Mouse (Mus musculus) brown adipose tissue, adult 24 weeks (tissue): ENCODE data around the gene Cldn9. TPM values are rescaled to one million over a fixed set of nuclear protein-coding genes. Genes with fewer than 3 reads are reported as not detected.

Source experiments
- H3K27ac ChIP-seq: fragments of 200-500 bp; replicated peaks from 2 replicates; pipeline ENCODE4 v1.5.1; 2012; ENCODE audit warnings: low read depth, mild to moderate bottlenecking, low read length
- H3K4me1 ChIP-seq: fragments of 200-500 bp; 2 replicates; pipeline ENCODE4 v1.6.1; 2012; ENCODE audit warnings: low read length, mixed read lengths; ENCODE audit not compliant: control insufficient read depth, insufficient read depth, insufficient read length
- H3K4me3 ChIP-seq: fragments of 200-500 bp; 2 replicates; pipeline ENCODE4 v1.5.1; 2012; ENCODE audit warnings: low read depth, mild to moderate bottlenecking, low read length, moderate library complexity; ENCODE audit not compliant: insufficient read depth
- polyA plus RNA-seq: library from polyadenylated mRNA; stranded (reverse); fragments of >200 nt; gene quantifications from 2 replicates; pipeline ENCODE4 v1.2.4, GENCODE M21; 2012; ENCODE audit not compliant: missing spikeins, insufficient read depth, insufficient read length

Cldn9 gene
- not detected in 2 replicates for polyA plus RNA-seq

GRCm38 (mm10) chr17:23683856-23684672, at the start of gene Cldn9:
TSS of gene Cldn9 (minus strand) at chr17:23684026.
- Histone ChIP-seq H3K4me3 (no peak within 1 kb of the TSS), H3K27ac (no peak within 1 kb of the TSS), H3K4me1 (no peaks in the 10 kb centered on the region)

DNA sequence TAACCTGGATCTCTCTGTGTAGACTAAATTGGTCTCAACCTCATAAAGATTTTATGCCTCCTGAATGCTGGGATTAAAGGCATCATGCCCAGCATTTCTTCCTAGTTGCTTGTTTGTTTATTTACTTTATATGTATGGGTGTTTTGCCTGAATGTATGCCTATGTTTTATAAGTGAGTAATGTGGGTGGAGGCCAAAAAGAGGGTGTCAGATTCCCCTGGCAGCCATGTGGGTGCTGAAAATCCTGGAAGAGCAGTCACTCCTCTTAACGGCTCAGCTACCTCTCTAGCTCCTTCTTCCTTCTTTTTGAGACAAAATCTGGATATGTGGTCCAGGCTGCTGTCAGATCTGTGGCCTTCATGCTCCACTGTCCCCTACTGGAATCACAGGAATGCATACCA, 46.6 kb upstream of the Cldn9 start:
- Histone ChIP-seq H3K4me3 (no peak overlapping the region), H3K4me1 (no peaks in the 10 kb centered on the region; the same call in none of the 2 replicates), H3K27ac (no peak overlapping the region)

DNA sequence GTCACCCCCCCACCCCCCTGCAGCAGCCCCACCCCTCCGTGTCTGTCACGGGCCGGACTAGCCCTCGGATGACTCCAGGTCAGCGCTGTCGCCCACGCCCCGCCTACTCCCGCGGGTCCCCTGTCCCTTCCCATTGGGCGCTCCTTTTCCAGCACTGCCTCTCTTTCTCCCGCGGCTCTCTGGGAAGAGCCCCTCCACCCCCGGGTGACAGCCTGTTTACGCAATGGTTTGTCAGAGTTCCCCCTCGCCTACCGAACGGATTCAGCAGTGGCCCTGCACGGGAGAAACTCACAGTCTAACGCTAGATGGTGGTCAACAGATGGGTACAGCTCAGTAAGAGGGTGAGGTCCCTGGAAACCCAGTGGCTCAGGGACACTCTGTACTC, 42.9 kb upstream of the Cldn9 start:
- peak overlapping the region; percentile 72 for H3K4me3 ChIP-seq
- no peaks in the 10 kb centered on the region; the same call in 1 of the 2 replicates for H3K4me1 ChIP-seq
- 0 out of 2 replicates have a peak overlapping the region, but pooled peaks have one; percentile 9 for H3K27ac ChIP-seq

DNA sequence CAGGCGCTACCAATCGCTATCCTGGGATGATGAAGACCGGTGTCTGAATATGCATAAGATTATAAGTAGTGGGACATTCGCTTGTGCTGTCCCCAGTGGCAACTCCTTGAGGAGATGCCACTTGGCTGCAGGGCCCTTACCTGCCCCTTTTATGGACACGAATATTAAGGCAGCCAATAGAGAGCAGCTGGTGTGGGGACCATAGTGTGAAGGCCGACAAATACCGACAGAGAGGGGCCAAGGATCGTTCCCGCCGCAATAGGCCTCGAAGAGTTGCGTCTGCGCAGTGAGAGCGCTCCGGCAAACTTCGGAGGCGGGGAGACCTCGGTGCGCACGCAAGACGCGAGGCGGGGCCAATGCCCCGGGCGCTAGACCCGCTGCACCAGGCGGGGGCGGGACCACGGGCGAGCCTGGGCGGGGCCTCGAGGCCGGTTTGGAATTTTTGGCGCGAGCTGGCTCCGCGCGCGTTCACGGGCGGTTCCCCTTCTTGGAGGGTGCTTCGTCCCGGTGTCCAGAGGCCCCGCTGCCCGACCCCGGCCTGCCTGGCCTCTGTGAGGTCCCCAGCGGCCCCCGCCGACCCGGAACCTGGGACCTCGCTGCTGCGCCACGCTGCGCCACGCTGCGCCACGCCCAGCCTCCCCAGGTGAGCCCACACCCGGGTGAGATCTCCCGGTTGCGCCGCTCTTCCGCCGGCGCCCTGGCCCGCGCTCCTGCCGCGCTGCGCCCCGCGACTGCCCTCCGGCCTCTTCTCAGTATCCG, 42.4 kb upstream of the Cldn9 start, which contains the start of gene Pkmyt1:
Pkmyt1 (plus strand) TSS at position 338 of the 759 bp plus-strand sequence.
- Histone ChIP-seq H3K4me1 (no peaks in the 10 kb centered on the region; the same call in 1 of the 2 replicates), H3K4me3 (peak within 1 kb of the TSS; percentile 72), H3K27ac (peak within 1 kb of the TSS; percentile 42)

DNA sequence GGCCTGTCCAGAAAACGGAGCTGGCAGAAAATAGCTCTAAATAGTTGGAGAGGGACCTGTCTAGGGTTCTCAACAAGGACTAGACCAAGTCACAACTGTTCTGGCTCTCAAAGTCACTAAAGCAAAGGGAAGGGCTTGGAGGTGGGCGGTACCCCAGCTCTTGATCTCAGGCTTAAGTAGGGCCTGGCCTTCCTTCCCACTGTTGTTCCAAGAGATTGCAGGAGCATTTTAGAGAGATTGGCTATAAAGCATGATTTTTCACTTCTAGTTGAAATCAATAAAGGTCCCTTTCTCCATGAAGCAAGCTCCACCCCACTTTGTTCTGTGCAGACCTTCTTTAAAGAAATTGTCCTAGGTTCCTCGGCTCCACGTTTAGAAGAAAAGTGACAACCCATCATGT, 41.7 kb upstream of the Cldn9 start:
- Histone ChIP-seq H3K4me1 (no peaks in the 10 kb centered on the region), H3K27ac (no peak overlapping the region), H3K4me3 (peak overlapping the region; percentile 64)

- no peak within 1 kb of the TSS for H3K27ac ChIP-seq
- no peaks in the 10 kb centered on the region for H3K4me1 ChIP-seq
- H3K4me3 ChIP-seq = no peak within 1 kb of the TSS
Measured at GRCm38 (mm10) chr17:23722376-23723125, 38.7 kb upstream of the Cldn9 start, which contains the start of gene 1520401A03Rik. TSS of gene 1520401A03Rik (minus strand) at chr17:23722783.

DNA sequence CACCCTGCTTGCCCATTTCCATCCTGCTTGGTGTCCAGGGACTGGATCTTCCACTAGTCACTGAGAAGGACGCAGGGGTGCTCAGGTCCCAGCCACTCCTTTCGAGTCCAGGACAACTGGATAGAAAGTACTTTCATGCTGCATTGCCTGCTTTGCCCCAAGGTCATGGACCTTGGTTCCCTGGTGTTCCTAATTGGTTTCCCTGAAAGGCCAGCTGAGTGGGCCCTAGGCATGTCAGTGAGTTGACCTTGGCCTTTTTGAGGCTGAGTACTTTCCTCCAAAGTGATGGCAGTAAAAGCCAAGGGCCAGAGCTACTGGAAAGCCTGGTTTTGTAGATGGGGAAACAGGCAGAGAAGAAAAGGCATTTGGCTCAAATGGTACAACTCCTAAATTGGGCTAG, 38.1 kb upstream of the Cldn9 start:
- no peaks in the 10 kb centered on the region for H3K4me1 ChIP-seq
- H3K27ac ChIP-seq = no peak overlapping the region
- H3K4me3 ChIP-seq = no peak overlapping the region

DNA sequence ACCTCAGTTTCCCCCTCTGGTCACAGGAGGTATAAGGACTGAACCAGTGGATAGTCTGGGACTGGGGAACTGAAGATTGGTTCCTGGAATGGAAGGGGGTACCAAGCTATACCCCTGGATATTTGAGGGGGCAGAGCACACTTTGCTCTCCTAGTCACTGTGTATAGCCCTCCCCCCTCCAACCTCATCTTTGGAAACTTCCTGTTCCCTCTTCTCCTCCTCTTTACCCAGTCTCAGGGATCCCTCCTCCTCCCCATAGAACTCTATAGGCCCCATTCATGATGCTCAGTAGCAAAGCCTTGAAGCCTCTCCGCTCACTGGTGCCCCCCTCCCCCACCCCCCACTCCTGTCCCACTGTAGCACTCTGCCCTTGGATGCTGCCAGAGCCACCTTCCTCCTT, 35.6 kb upstream of the Cldn9 start:
- no peak overlapping the region for H3K27ac ChIP-seq
- no peak overlapping the region for H3K4me3 ChIP-seq
- H3K4me1 ChIP-seq = no peaks in the 10 kb centered on the region

DNA sequence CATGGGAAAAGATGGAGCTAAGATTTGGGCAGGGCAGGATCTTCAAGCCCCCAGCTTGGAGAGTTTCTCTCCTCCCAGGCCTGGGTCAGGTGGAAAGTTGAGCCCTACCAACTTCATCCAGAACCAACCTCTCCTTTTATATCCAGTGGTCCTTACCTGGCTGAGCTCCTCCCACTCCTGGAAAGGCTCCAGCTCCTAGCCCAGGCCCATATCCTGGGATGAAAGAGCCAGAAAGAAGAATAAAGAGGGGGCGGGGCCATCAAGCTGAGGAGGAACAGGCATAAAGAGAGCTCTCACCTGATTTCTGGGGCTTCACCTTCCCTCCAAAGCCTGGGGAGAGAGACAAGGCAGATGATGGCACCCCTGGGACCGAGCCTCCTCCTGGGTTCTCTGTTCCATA, 33.2 kb upstream of the Cldn9 start:
- Histone ChIP-seq H3K27ac (no peak overlapping the region), H3K4me3 (no peak overlapping the region), H3K4me1 (no peaks in the 10 kb centered on the region)

GRCm38 (mm10) chr17:23706212-23706611, 22.4 kb upstream of the Cldn9 start:
- H3K27ac ChIP-seq = no peak overlapping the region
- H3K4me1 ChIP-seq = no peaks in the 10 kb centered on the region
- H3K4me3 ChIP-seq = no peak overlapping the region

- Histone ChIP-seq H3K4me1 (no peaks in the 10 kb centered on the region), H3K27ac (no peak overlapping the region), H3K4me3 (no peak overlapping the region)
Measured at GRCm38 (mm10) chr17:23705525-23706104, 21.8 kb upstream of the Cldn9 start.

- Histone ChIP-seq H3K4me3 (no peak overlapping the region), H3K27ac (no peak overlapping the region), H3K4me1 (no peaks in the 10 kb centered on the region)
Measured at GRCm38 (mm10) chr17:23704741-23705140, 20.9 kb upstream of the Cldn9 start.

DNA sequence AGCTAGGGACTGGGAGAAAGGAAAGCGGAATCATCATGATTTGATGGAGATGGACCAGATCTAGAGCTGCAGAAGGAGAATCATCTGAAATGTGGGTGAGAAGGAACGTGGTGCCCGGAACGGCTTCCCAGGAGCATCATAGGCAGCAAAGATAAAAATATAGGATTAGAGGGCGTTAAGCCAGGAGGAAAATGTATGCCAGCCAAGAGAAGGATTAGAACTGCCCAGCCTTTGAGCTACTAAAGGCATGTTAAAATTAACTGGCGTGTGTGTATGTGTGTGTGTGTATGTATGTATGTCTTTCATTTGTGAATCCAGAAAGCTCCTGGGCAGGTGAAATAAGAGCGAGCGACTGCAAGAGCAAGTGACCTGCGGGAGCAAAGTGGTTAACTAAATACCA, 19.5 kb upstream of the Cldn9 start:
- H3K4me3 ChIP-seq = no peak overlapping the region
- no peaks in the 10 kb centered on the region for H3K4me1 ChIP-seq
- H3K27ac ChIP-seq = no peak overlapping the region

DNA sequence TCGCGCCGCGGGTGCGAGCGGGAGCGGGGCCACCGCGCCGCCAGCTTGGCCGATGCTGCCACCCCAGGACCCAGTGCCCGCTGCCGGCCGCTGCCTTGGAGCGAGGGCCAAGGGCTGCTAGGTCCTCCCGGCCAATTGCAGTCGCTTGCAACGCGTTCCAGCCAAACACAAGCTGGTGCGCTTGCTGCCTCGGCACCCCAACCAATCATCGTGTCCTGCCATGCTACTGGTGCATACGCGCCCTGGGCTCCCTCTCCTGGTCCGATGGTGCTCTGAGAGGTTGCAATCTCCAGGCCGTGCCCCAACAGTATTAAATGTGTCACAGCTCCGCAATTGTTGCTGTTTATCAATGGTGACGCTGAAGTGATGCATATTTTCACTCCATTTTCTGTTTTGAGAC, 16.3 kb upstream of the Cldn9 start:
- Histone ChIP-seq H3K4me3 (peak overlapping the region; percentile 67), H3K27ac (no peak overlapping the region), H3K4me1 (no peaks in the 10 kb centered on the region)
